Mouse (Mus musculus): Measurements from ENCODE around the gene Sorcs2. TPM values are rescaled to one million over a fixed set of nuclear protein-coding genes. Genes with fewer than 3 reads are reported as not detected.

Gene Sorcs2
- polyA plus RNA-seq, 1 experiment from 2014 or later: 7.0 TPM

DNA sequence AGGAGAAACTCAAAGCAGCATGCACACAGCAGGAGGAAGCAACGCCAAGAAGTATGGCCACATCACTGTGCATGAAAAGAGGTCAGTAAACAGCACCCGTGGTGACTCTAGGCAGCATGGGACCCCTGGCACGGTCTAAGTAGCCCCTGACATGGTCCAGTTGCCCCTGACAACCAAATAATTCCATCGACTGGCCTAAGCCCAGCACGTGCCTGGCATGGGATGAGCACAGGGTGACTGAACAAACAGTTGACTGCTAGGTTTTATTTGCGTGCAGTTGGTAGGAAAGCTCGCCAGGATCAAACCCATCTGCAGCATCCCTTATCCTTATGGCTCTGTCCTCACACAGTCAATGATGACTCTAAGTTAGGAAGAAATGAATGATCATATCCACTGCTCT is 61.7 kb downstream of the Sorcs2 start:
- H3K4me3 ChIP-seq: no peak overlapping the region
- WGBS: 83% methylated on average over 7 of the region's 7 CpGs
- H3K4me1 ChIP-seq: peaks cover 38% of the 10 kb centered on the region
- H3K9me3 ChIP-seq: no peaks in the 10 kb centered on the region
- no peaks in the 10 kb centered on the region for H3K36me3 ChIP-seq (replicated peaks)
- no peaks in the 10 kb centered on the region for H3K27me3 ChIP-seq (replicated peaks; ENCODE audit: low read depth, poor library complexity, severe bottlenecking)
- no peak overlapping the region for H3K27ac ChIP-seq (replicated peaks)
- DNase-seq (ENCODE audit: low spot score): no peak

DNA sequence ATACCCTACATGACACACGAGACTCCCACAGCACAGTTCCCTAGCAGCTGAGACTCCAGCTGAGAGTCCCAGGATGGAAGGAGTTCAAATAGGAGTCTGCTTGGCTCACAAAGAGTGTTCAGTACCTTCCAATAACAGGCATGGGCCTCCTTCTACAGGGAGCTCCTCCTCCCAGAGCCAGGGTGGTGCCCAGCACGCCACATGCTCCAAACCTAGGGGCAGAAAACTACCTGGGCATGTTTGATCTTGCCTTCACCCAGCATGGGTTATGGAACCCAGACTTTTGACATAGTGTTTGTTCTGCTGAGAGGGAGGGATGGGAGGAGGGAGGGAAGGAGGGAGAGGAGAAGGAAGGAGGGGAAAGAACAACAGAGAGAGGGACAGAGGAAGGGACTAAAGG is 62.3 kb downstream of the Sorcs2 start:
- Histone ChIP-seq H3K4me3 (no peak overlapping the region), H3K36me3 (replicated peaks) (no peaks in the 10 kb centered on the region), H3K27me3 (replicated peaks; ENCODE audit: low read depth, poor library complexity, severe bottlenecking) (no peaks in the 10 kb centered on the region), H3K9me3 (no peaks in the 10 kb centered on the region), H3K27ac (replicated peaks) (peak overlapping the region; percentile 48; the same call in 1 of the 2 replicates), H3K4me1 (peaks cover 38% of the 10 kb centered on the region)
- DNase-seq (ENCODE audit: low spot score): no peak
- 78% methylated on average over 2 of the region's 2 CpGs for WGBS

DNA sequence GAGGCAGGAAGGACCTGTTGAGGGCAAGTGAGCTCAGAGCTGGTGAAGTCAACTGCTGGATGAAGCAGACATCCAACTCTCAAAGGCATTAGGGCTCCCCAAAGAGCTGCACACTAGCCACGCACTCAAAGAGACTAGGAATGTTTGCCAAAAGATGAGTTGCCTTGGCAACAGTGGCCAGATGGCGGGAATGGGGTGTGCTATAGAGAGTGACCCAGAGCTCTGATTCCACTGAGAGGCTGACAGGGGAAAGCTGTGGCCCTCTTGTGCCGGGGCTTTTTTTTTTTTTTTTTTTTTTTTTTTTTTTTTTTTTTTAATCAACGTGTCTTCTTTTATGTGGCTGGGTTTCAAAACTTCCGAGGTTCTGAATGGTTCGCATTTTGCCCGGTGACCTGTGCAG is 63.7 kb downstream of the Sorcs2 start:
- H3K27ac ChIP-seq (replicated peaks): peak overlapping the region; percentile 41; the same call in 1 of the 2 replicates
- H3K4me1 ChIP-seq: peaks cover 30% of the 10 kb centered on the region

DNA sequence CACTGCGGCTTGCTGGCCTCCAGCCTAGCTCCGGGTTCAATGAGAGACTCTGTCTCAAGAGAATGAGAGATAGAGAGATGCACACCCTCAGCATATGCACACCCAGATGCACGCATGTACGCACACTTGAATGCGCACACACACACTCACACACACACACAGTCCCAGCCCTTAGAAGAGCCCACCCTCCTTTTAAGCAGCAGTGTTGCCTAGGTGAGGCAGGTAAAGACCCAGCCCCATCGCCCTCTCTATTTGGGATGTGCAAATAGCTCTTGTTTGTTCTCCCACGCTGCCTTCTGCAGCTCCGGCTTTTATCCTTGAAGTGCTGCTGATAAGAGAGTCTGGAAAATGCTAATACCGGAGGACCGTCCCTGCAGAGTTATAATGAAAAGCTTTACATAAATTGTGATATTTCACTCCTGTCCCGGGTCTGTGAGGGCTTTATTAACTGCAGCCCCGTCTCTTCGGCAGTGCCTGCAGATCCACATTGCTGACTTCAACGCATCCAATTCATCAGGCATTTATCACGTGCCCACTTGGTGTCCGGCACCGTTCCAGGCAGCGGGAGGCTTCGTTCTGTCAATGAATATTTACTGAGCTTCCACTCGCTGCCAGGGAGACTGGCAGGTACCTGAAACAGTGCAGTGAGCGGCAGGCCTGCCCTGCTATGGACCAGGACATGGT is 67.3 kb downstream of the Sorcs2 start:
- Histone ChIP-seq H3K27ac (replicated peaks) (no peak overlapping the region), H3K27me3 (replicated peaks; ENCODE audit: low read depth, poor library complexity, severe bottlenecking) (no peaks in the 10 kb centered on the region), H3K36me3 (replicated peaks) (no peaks in the 10 kb centered on the region), H3K4me3 (no peak overlapping the region), H3K4me1 (peaks cover 23% of the 10 kb centered on the region), H3K9me3 (no peaks in the 10 kb centered on the region)
- DNase-seq (ENCODE audit: low spot score): no peak
- WGBS: 86% methylated on average over 21 of the region's 21 CpGs

More for the DNA sequence above, 63.7 kb downstream of the Sorcs2 start:
- peak; percentile 53 for DNase-seq (ENCODE audit: low spot score)
- no peaks in the 10 kb centered on the region for H3K27me3 ChIP-seq (replicated peaks; ENCODE audit: low read depth, poor library complexity, severe bottlenecking)
- no peak overlapping the region for H3K4me3 ChIP-seq
- H3K36me3 ChIP-seq (replicated peaks): no peaks in the 10 kb centered on the region
- H3K9me3 ChIP-seq: no peaks in the 10 kb centered on the region
- WGBS: 60% methylated on average over 7 of the region's 7 CpGs

DNA sequence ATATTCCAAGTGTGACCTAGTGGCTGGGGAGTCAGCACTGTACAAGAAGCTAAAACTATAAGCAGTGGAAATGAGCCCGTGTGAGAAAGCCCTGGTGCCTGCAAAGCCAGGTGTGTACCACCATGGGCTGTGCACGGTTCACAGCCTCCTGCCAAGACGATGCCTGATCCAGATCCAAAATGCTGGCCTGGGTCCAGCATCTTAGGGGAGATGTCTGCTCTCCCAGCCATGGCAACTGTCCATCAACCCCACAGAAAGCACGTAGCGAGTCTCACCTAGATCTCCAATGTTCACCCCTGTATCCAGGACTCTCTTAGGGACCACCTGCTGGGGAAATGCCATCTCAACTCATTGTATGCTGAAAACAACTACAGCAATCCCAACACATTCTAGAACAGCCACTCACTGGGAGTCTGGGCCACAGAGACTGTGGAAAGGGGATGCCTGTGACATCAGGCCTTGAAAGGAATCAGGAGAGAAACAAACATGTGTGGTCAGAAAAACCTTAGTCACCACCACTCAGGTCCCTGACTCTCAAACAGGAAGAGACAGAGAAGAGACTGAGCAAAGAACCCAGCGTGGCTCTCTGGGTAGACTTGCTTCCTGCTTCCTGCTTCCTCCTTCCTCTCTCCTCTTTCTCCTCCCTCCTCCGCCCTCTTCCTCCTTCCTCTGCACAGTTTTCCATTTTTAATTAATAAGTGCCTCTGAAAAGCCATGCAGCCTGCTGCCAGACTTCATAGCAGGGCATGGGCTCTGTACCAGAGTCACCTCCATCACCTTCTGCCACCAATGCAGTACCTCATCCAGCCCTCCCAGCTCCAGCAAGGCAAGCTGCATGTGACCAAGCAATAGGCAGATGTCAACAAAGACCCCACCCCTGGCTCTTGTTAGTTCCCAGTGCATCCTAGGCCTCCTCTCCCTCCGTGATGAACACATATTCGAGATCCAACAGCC is 71.6 kb downstream of the Sorcs2 start:
- H3K36me3 ChIP-seq (replicated peaks): no peaks in the 10 kb centered on the region
- no peak for DNase-seq (ENCODE audit: low spot score)
- H3K9me3 ChIP-seq: no peaks in the 10 kb centered on the region
- H3K27ac ChIP-seq (replicated peaks): 0 out of 2 replicates have a peak overlapping the region, but pooled peaks have one; percentile 15
- no peaks in the 10 kb centered on the region for H3K27me3 ChIP-seq (replicated peaks; ENCODE audit: low read depth, poor library complexity, severe bottlenecking)
- H3K4me1 ChIP-seq: peaks cover 33% of the 10 kb centered on the region
- H3K4me3 ChIP-seq: no peak overlapping the region
- 86% methylated on average over 9 of the region's 9 CpGs for WGBS

DNA sequence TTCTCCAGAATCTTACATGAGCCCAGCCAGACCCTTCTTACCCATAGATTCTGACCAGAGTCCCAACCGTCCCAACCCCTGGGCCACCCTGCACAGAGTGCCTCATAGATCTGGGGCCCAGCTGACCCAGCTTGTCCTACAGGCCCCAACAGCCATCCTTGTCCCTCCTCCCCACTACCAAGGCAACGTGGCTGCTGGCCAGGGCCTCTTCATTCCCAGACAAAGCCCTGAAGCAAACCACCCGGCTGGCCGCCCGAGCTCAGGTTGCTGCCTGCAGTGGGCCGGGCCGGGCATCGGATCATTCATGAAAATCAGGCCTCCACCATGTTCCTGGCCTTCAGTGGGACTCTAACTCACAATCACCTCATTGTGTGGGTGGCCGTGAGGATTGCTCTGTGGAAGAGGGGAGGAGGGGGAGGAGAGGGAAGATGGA is 73.8 kb downstream of the Sorcs2 start:
- Histone ChIP-seq H3K9me3 (no peaks in the 10 kb centered on the region), H3K27ac (replicated peaks) (peak overlapping the region; percentile 75), H3K27me3 (replicated peaks; ENCODE audit: low read depth, poor library complexity, severe bottlenecking) (no peaks in the 10 kb centered on the region), H3K36me3 (replicated peaks) (no peaks in the 10 kb centered on the region), H3K4me1 (peaks cover 44% of the 10 kb centered on the region), H3K4me3 (no peak overlapping the region)
- peak; percentile 45 for DNase-seq (ENCODE audit: low spot score)
- 36% methylated on average over 9 of the region's 9 CpGs for WGBS

DNA sequence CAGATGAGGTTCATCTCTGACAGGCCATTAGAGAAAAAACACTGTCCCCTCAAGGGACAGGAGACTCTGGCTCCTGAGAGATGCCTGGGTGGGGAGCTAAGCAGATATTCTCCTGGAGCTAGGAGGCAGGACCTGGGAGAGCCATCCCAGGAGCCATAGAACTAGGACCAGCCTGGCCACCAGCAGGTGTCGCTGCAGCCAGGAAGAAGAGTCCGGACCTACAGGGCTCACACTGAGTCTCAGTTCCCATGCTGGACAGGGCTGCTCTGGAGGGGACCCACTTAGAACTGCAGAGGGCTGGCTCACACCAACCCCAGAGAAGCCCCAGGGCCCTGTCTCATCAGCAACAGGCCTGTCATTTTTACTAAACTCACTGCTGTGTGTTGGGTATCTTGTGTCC is 74.4 kb downstream of the Sorcs2 start:
- 5% methylated on average over 2 of the region's 2 CpGs for WGBS
- no peaks in the 10 kb centered on the region for H3K36me3 ChIP-seq (replicated peaks)

DNA sequence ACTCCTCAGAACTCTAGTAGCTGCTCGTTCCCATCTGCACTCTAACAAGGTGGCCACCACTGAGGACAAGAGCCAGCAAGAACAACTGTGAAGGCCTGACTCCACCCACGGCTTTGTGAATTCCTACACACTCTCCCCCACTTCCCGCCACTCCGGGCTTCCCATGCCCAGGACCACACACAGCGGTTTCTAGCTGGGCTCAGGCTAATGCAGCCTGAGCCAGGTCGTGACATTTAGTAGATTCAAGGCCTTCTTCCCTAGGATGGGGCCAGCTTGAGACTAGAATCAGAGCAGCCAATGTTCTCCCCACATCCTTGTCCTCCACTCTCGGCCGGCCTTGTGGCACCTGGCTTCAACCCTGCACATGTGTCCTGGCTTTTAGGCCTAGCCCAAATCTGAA is 76.4 kb downstream of the Sorcs2 start:
- peak overlapping the region; percentile 66 for H3K27ac ChIP-seq (replicated peaks)
- no peaks in the 10 kb centered on the region for H3K9me3 ChIP-seq
- H3K4me1 ChIP-seq: peaks cover 60% of the 10 kb centered on the region
- H3K27me3 ChIP-seq (replicated peaks; ENCODE audit: low read depth, poor library complexity, severe bottlenecking): no peaks in the 10 kb centered on the region
- no peak overlapping the region for H3K4me3 ChIP-seq
- no peaks in the 10 kb centered on the region for H3K36me3 ChIP-seq (replicated peaks)
- peak; percentile 59 for DNase-seq (ENCODE audit: low spot score)
- 42% methylated on average over 8 of the region's 8 CpGs for WGBS

More for the DNA sequence above, 74.4 kb downstream of the Sorcs2 start:
- Histone ChIP-seq H3K9me3 (no peaks in the 10 kb centered on the region), H3K4me1 (peaks cover 44% of the 10 kb centered on the region), H3K27me3 (replicated peaks; ENCODE audit: low read depth, poor library complexity, severe bottlenecking) (no peaks in the 10 kb centered on the region), H3K4me3 (no peak overlapping the region), H3K27ac (replicated peaks) (peak overlapping the region; percentile 75)
- peak; percentile 85 for DNase-seq (ENCODE audit: low spot score)

DNA sequence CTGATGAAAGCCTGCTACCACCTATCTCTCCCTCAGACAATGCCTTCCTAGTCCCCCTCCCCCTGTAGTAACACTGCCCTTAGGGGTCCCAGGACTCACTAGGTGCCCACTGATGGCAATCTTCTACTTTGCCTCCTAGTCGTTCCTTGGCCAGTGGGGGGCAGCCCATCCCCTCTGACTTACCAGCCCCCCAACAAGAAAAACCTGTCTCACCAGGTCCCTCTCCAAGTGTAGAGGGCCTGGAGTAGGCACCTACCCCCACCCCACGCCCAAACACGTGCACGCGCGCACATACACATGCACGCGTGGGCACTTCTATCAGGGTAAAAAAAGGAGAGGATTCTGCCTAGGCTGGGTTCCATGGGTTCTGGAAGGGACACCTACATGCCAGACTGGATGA is 77.3 kb downstream of the Sorcs2 start:
- 82% methylated on average over 8 of the region's 8 CpGs for WGBS
- H3K36me3 ChIP-seq (replicated peaks): no peaks in the 10 kb centered on the region
- H3K9me3 ChIP-seq: no peaks in the 10 kb centered on the region
- peak overlapping the region; percentile 66; the same call in 1 of the 2 replicates for H3K27ac ChIP-seq (replicated peaks)
- H3K4me1 ChIP-seq: peaks cover 68% of the 10 kb centered on the region
- DNase-seq (ENCODE audit: low spot score): no peak
- no peaks in the 10 kb centered on the region for H3K27me3 ChIP-seq (replicated peaks; ENCODE audit: low read depth, poor library complexity, severe bottlenecking)
- no peak overlapping the region for H3K4me3 ChIP-seq

DNA sequence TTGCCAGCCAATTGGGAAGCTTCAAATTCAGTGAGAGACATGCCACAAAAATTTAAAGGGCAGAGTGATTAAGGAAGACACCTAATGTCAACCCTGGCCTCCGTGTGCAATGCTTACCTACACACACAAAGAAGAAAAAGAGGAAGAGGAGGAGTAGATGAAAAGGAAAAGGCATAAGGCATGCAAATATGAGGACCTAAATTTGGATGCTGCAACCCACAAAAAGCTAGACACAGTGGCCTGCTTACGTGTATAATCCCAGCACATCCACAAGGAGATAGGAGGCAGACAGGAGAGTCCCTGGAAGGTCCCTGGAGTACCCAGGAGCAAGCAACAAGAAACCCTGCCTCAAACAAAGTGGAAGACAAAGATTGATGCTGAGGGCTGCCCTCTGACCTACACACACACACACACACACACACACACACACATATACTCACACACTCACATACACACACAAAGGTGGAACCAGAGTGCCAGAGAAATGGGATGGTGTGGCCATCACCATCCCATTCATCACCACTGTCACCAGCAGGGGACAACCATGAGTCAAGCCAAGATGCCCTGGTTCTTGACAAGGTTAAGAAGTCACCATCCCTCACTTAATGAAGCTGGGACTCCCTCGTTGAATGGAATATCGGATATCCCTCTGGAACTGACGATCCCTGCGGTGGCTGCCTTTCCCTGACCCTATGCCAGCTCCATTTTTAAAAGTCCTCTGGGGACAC is 80.1 kb downstream of the Sorcs2 start:
- Histone ChIP-seq H3K4me1 (peaks cover 76% of the 10 kb centered on the region), H3K4me3 (no peak overlapping the region), H3K36me3 (replicated peaks) (no peaks in the 10 kb centered on the region), H3K9me3 (no peaks in the 10 kb centered on the region), H3K27me3 (replicated peaks; ENCODE audit: low read depth, poor library complexity, severe bottlenecking) (no peaks in the 10 kb centered on the region), H3K27ac (replicated peaks) (no peak overlapping the region)
- DNase-seq (ENCODE audit: low spot score): no peak
- 54% methylated on average over 6 of the region's 6 CpGs for WGBS

DNA sequence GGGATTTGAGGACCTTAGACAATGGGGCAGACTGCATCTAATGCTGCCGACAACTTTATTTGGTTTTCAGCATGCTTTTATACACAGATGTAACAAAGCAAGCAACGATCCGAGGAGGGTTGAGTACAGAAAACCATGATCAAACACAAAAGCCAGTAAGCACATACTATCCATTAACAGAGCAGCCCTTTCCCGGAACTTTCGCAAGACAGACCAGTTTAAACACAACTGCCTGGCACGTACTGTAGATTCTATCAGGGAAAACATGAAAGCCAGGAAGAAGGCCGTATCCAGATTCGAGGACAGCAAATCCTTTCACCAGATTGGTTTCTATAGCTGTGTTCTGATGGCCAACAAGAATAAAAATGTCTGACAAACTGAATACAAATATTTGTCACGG is 82.8 kb downstream of the Sorcs2 start:
- H3K27me3 ChIP-seq (replicated peaks; ENCODE audit: low read depth, poor library complexity, severe bottlenecking): no peaks in the 10 kb centered on the region
- no peak for DNase-seq (ENCODE audit: low spot score)
- no peak overlapping the region for H3K4me3 ChIP-seq
- WGBS: 92% methylated on average over 9 of the region's 9 CpGs
- peaks cover 68% of the 10 kb centered on the region for H3K4me1 ChIP-seq
- no peaks in the 10 kb centered on the region for H3K9me3 ChIP-seq
- no peaks in the 10 kb centered on the region for H3K36me3 ChIP-seq (replicated peaks)
- H3K27ac ChIP-seq (replicated peaks): peak overlapping the region; percentile 85; the same call in 1 of the 2 replicates

DNA sequence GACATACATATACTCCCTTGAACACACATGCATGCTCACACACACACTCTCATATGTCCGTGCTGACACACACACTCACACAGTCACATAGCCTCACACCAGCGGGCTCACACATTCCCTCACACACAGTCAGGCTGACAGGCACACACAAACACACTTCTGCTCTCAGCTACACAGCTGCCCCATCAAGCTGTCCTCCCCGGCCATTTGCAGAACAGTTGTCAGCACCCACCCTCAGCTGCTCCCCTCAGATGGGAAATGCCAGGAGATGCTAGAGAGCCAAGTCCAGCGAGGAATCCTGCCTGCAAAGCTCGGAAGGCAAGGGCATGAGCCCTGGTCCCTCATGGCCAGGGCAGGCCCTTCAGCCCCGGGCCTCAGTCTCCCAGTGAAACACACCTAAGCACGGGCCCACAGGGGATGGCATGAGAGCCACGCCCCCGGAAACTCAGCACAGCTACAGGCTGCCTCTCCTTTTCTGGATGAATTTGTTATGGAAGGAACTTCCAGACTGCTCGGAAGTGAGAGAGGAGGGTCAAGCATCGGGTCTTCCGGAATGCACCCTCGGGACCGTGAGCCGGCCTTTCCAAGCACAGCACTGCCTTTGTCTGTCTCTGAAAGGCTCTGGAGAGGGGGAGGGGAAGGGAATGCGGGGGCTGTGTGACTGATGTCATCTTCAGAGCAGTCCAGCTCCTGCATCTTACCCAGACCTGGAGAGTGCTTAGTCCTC is 84.4 kb downstream of the Sorcs2 start:
- no peaks in the 10 kb centered on the region for H3K27me3 ChIP-seq (replicated peaks; ENCODE audit: low read depth, poor library complexity, severe bottlenecking)
- WGBS: 18% methylated on average over 16 of the region's 16 CpGs
- H3K9me3 ChIP-seq: no peaks in the 10 kb centered on the region
- peaks cover 68% of the 10 kb centered on the region for H3K4me1 ChIP-seq
- H3K36me3 ChIP-seq (replicated peaks): no peaks in the 10 kb centered on the region
- H3K4me3 ChIP-seq: peak overlapping the region; percentile 35
- peak overlapping the region; percentile 85 for H3K27ac ChIP-seq (replicated peaks)
- peak; percentile 87 for DNase-seq (ENCODE audit: low spot score)

Measured in embryonic facial prominence, embryonic 10.5 days (tissue).